Mouse (Mus musculus): ENCODE results near the gene Arpc2.

The Arpc2 gene

GRCm38 (mm10) chr1:74302229-74302628 lies 66.3 kb downstream of the Arpc2 start:
- DNase-seq (ENCODE audit: low spot score): no peak

GRCm38 (mm10) chr1:74302835-74303234 lies 67.0 kb downstream of the Arpc2 start:
- no peak for DNase-seq (ENCODE audit: low spot score)

- DNase-seq (ENCODE audit: low spot score): peak; percentile 84
These were observed 67.8 kb downstream of the Arpc2 start for GRCm38 (mm10) chr1:74303509-74304338.

- no peak for DNase-seq (ENCODE audit: low spot score)
These were observed 68.5 kb downstream of the Arpc2 start for GRCm38 (mm10) chr1:74304339-74304790.

GRCm38 (mm10) chr1:74304946-74305345 lies 69.1 kb downstream of the Arpc2 start:
- no peak for DNase-seq (ENCODE audit: low spot score)

GRCm38 (mm10) chr1:74305522-74305921 lies 69.6 kb downstream of the Arpc2 start, which contains the start of gene Tmbim1:
Gene Tmbim1 (minus strand): TSS chr1:74305622.
- no peak for DNase-seq (ENCODE audit: low spot score)

- no peak for DNase-seq (ENCODE audit: low spot score)
These were observed 71.3 kb downstream of the Arpc2 start for GRCm38 (mm10) chr1:74307146-74307545.

GRCm38 (mm10) chr1:74308001-74308964 lies 72.4 kb downstream of the Arpc2 start:
- no peak for DNase-seq (ENCODE audit: low spot score)

- DNase-seq (ENCODE audit: low spot score): no peak
These were observed 73.9 kb downstream of the Arpc2 start for GRCm38 (mm10) chr1:74309767-74310166.

- DNase-seq (ENCODE audit: low spot score): peak; percentile 87
These were observed 77.3 kb downstream of the Arpc2 start for GRCm38 (mm10) chr1:74313049-74313692.

- DNase-seq (ENCODE audit: low spot score): no peak
These were observed 78.9 kb downstream of the Arpc2 start for GRCm38 (mm10) chr1:74314796-74315195.

- no peak for DNase-seq (ENCODE audit: low spot score)
These were observed 80.4 kb downstream of the Arpc2 start for GRCm38 (mm10) chr1:74316114-74316827.
